Mouse (Mus musculus): ENCODE results near the gene Prkg1. TPM values are rescaled to one million over a fixed set of nuclear protein-coding genes. Genes with fewer than 3 reads are reported as not detected.

Prkg1 gene
- polyA plus RNA-seq, 1 experiment from 2014 or later, result 11.5 TPM

DNA sequence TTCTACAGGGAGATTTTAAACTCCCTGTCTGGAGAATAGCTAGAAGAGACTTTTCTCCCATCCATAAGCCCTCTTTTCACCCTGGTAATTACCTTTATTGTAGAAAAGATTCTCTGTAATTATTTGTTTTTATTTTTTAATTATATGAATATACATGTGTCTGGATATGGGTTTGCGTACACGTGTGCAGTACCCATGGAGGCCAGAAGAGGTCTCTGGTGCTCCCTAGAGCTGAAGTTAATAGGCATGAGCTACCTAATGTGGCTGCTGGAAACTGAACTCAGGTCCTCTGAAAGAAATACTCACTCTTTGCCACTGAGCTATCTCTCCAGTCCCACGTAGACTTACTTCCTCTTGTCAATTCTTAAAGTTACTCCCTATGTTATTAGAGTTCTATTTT lies 937.0 kb downstream of the Prkg1 start:
- no peak overlapping the region for H3K4me2 ChIP-seq (replicated peaks)
- no peaks in the 10 kb centered on the region for H3K9me3 ChIP-seq
- H3K36me3 ChIP-seq, result no peaks in the 10 kb centered on the region
- H3K27me3 ChIP-seq (replicated peaks), result no peaks in the 10 kb centered on the region
- no peak overlapping the region for H3K9ac ChIP-seq
- 86% methylated on average over 3 of the region's 3 CpGs for WGBS
- no peak overlapping the region for H3K27ac ChIP-seq
- H3K4me1 ChIP-seq, result no peaks in the 10 kb centered on the region
- no peak for ATAC-seq (ENCODE audit: low FRiP score, low read depth)
- no peak overlapping the region for H3K4me3 ChIP-seq

DNA sequence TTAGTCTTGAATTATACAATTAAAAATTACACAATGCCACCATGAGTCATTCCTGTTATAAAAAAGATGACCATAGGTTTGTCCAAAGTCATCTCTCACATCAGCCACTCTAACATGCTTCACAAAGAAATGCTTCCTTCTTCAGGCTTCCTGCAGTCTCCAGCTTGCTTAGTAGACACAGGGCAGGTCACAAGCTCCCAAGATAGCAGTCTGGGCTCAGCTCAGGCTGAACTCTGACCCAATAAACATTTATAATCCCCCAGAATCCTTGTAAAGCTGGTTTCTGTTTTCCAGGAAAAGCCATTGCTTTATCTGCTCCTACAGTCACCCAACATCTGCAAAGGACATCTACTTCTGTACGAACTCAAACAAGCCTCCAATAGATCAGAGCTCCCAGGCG lies 938.7 kb downstream of the Prkg1 start:
- 54% methylated on average over 2 of the region's 2 CpGs for WGBS
- ATAC-seq (ENCODE audit: low FRiP score, low read depth), result no peak

DNA sequence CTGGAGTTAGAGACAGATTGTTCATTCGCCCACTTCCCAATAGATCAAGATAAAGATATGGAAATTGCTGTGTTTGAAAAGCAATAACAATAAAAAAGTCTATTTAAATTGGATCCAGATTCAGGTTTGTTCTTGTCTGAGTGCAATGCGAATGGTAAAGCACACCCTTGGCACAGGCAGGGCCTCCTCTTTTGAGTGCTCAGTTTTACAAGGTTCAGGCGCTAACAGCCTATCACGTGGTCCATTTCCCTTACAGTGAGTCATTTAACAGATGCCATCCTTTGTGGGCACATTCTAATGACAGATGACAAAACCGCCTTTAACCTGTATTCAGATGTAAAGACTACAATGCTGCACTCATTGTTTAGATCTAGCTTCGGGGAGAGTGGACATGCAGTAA lies 949.2 kb downstream of the Prkg1 start:
- Histone ChIP-seq H3K27ac (no peak overlapping the region), H3K4me2 (replicated peaks) (no peak overlapping the region), H3K9me3 (no peaks in the 10 kb centered on the region), H3K27me3 (replicated peaks) (no peaks in the 10 kb centered on the region), H3K9ac (no peak overlapping the region), H3K4me1 (no peaks in the 10 kb centered on the region), H3K4me3 (no peak overlapping the region), H3K36me3 (no peaks in the 10 kb centered on the region)
- peak; percentile 68; the same call in 1 of the 2 replicates for ATAC-seq (ENCODE audit: low FRiP score, low read depth)
- 62% methylated on average over 6 of the region's 6 CpGs for WGBS

More for the DNA sequence above, 938.7 kb downstream of the Prkg1 start:
- Histone ChIP-seq H3K4me1 (no peaks in the 10 kb centered on the region), H3K9me3 (no peaks in the 10 kb centered on the region), H3K27me3 (replicated peaks) (no peaks in the 10 kb centered on the region), H3K9ac (no peak overlapping the region), H3K4me2 (replicated peaks) (no peak overlapping the region), H3K36me3 (no peaks in the 10 kb centered on the region), H3K4me3 (no peak overlapping the region), H3K27ac (no peak overlapping the region)

DNA sequence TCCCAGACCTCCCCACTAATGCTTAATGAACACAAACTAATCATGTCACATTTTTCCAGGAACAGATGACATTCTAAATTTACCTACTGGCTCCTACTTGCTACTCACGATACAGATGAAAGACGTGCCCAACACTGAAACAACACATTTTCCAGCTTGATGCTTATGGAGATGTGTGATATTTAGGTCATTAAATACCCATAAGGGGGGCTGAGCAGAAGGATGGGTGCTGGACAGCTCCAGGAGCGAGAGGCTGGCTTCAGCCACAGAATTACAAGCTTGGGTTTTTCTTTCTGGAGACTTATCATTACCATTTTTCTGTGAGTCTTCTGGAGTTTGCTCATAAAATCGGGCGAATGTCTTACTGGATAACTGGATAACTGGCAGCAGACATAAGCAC lies 958.6 kb downstream of the Prkg1 start:
- 86% methylated on average over 5 of the region's 5 CpGs for WGBS
- Histone ChIP-seq H3K36me3 (no peaks in the 10 kb centered on the region), H3K27ac (no peak overlapping the region)

DNA sequence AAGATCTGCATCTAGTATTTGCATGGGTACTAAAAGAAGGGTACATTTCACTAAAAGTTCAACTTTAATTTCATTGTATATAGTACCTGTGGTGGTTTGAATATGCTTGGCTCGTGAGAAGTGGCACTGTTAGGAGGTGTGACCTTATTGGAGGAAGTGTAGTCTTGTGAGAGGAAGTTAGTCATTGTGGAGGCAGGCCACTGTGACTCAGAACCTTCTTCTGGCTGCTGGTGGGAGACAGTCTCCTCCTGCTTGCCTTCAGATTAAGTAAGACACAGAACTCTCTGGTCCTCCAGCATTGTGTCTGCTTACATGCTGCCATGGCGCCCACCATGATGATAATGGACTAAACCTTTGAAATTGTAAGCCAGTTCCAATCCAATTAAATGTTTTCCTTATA lies 984.0 kb downstream of the Prkg1 start:
- no peaks in the 10 kb centered on the region for H3K27me3 ChIP-seq (replicated peaks)
- no peak overlapping the region for H3K9ac ChIP-seq
- no peak overlapping the region for H3K27ac ChIP-seq
- no peak overlapping the region for H3K4me3 ChIP-seq
- H3K4me1 ChIP-seq, result no peaks in the 10 kb centered on the region
- H3K9me3 ChIP-seq, result no peaks in the 10 kb centered on the region
- ATAC-seq (ENCODE audit: low FRiP score, low read depth), result no peak
- H3K4me2 ChIP-seq (replicated peaks), result no peak overlapping the region
- WGBS, result 75% methylated on average over 2 of the region's 2 CpGs
- no peaks in the 10 kb centered on the region for H3K36me3 ChIP-seq

More for the DNA sequence above, 958.6 kb downstream of the Prkg1 start:
- Histone ChIP-seq H3K27me3 (replicated peaks) (no peaks in the 10 kb centered on the region), H3K9ac (no peak overlapping the region), H3K4me1 (no peaks in the 10 kb centered on the region), H3K4me3 (no peak overlapping the region), H3K4me2 (replicated peaks) (no peak overlapping the region), H3K9me3 (no peaks in the 10 kb centered on the region)
- ATAC-seq (ENCODE audit: low FRiP score, low read depth), result no peak

DNA sequence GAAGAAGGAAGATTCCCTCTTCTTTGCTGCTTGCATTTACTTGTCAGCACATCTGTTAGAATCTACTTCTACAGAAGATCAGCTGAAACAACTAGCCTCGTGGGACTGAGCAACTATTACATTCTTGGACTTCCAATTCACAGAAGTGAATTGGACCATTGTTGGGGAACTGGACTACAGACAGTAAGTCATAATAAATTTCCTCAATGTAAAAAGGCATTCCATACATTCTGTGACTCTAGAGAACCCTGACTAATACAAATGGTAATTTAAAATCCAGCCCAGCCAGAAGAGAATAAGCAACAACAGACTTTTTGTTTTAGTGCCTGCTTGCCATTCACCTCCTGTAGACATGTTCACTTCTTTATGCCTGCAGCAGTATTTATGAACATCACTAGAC lies 996.5 kb downstream of the Prkg1 start:
- ATAC-seq (ENCODE audit: low FRiP score, low read depth), result no peak
- Histone ChIP-seq H3K36me3 (no peaks in the 10 kb centered on the region), H3K9ac (no peak overlapping the region), H3K4me1 (0 out of 2 replicates have a peak, but pooled peaks cover 6% of the 10 kb centered on the region), H3K4me3 (no peak overlapping the region), H3K4me2 (replicated peaks) (no peak overlapping the region), H3K27ac (no peak overlapping the region), H3K27me3 (replicated peaks) (no peaks in the 10 kb centered on the region), H3K9me3 (no peaks in the 10 kb centered on the region)
- 24% methylated on average over 1 of the region's 1 CpGs for WGBS

DNA sequence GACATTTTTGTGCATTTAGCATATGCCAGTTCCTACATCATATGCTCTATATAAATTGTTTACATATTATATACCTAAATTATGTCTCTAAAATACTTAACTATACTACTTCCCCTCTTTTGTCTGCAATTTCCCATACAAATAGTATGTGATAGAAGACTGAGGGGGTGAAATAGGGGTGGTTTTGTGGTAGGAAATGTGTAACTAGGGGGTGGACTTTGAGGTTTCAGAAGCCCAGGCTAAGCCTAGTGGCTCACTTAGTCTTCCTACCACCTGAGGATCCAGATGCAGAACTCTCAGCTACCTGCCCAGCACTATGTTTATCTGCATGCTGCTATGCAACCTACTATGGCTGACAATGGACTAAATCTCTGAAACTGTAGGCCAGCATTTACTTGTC lies 1020.4 kb downstream of the Prkg1 start:
- Histone ChIP-seq H3K4me3 (no peak overlapping the region), H3K36me3 (no peaks in the 10 kb centered on the region), H3K9ac (no peak overlapping the region), H3K27ac (no peak overlapping the region), H3K27me3 (replicated peaks) (no peaks in the 10 kb centered on the region), H3K4me1 (no peaks in the 10 kb centered on the region), H3K4me2 (replicated peaks) (no peak overlapping the region), H3K9me3 (no peaks in the 10 kb centered on the region)
- no peak for ATAC-seq (ENCODE audit: low FRiP score, low read depth)

DNA sequence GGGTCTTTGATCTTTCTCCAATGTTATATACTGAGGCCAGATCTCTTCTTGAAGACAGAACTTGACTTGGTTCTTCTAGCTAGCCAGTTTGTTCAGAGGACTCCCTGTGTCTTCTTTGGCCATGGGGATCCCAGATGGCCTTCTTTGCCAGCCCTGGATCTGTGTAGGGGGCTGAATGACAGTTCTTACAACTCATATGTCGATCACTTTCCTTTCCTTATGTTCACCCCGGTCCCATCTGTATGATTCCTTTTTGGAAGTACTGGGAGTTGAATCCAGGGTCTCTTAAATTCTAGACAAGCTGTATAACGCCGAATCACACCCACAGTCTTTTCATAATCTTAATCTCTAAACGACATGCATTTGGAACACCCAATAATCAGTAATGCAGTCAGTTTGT lies 1065.7 kb downstream of the Prkg1 start:
- Histone ChIP-seq H3K9ac (no peak overlapping the region), H3K4me3 (no peak overlapping the region), H3K9me3 (no peaks in the 10 kb centered on the region), H3K4me2 (replicated peaks) (no peak overlapping the region), H3K4me1 (no peaks in the 10 kb centered on the region), H3K27ac (no peak overlapping the region), H3K36me3 (no peaks in the 10 kb centered on the region), H3K27me3 (replicated peaks) (no peaks in the 10 kb centered on the region)
- 91% methylated on average over 5 of the region's 5 CpGs for WGBS
- no peak for ATAC-seq (ENCODE audit: low FRiP score, low read depth)

DNA sequence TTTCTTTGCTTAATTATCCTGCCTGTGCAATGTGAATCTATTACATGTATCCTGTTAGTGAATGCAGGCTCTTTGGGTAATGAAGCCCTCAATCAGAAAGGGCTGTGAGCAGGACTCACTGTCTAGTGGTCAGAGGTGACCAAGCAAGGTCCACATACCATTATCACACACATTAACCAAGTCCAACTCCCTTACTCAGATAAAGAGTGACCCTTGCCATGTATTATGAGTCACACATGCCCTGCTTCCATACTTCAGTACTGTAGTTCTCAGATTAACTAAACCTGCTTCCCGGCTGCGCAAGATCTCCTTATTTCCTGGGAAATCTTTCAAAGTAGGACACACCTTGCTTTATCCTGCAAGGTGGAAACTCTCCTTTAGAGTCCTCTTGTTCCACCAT lies 1073.6 kb downstream of the Prkg1 start:
- no peak overlapping the region for H3K9ac ChIP-seq
- no peaks in the 10 kb centered on the region for H3K9me3 ChIP-seq
- no peak overlapping the region for H3K27ac ChIP-seq
- no peaks in the 10 kb centered on the region for H3K27me3 ChIP-seq (replicated peaks)
- no peak overlapping the region for H3K4me2 ChIP-seq (replicated peaks)
- no peak for ATAC-seq (ENCODE audit: low FRiP score, low read depth)
- WGBS, result 93% methylated on average over 2 of the region's 2 CpGs
- H3K4me1 ChIP-seq, result no peaks in the 10 kb centered on the region
- H3K36me3 ChIP-seq, result no peaks in the 10 kb centered on the region
- no peak overlapping the region for H3K4me3 ChIP-seq

DNA sequence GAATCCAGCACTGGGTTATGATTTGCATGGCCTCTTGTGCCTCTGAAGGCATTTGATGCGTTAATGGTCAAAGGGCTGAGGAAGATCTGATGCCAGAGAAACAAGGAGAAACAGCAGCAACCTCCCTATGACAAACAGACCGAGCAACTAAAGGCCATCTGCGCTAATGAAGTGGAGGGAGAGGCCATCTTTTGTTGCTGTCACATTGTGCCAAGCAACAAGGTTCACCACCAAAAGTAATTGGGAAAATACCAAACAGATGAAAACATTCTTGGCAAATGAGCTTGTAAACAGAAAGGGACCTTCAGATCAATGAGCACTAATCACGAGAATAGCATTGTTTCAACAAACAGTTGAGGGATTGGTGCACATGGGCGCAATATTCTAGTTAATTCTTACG lies 1074.1 kb downstream of the Prkg1 start:
- Histone ChIP-seq H3K4me1 (no peaks in the 10 kb centered on the region), H3K36me3 (no peaks in the 10 kb centered on the region), H3K27me3 (replicated peaks) (no peaks in the 10 kb centered on the region), H3K4me2 (replicated peaks) (no peak overlapping the region), H3K27ac (no peak overlapping the region), H3K9ac (no peak overlapping the region), H3K4me3 (no peak overlapping the region), H3K9me3 (no peaks in the 10 kb centered on the region)
- 84% methylated on average over 6 of the region's 6 CpGs for WGBS
- no peak for ATAC-seq (ENCODE audit: low FRiP score, low read depth)

DNA sequence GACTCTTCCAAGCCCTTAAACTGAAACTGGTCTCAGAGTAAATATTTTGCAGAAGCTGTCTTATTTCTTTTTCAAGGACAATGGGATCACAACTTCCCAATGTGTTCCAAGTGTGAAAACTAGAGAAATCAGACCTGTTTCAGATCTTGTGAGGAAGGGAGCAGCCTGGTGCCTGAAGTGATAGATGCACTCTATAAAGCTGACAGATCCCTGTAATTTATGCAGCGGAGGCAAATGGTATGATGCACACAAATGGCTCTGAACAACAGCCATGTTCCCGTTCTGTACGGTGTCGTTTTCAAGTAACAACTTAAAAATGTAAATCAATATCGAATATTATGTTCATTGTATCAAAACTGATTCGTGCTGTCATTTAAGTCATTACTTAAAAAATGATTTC lies 1076.9 kb downstream of the Prkg1 start:
- 57% methylated on average over 6 of the region's 6 CpGs for WGBS
- Histone ChIP-seq H3K27me3 (replicated peaks) (no peaks in the 10 kb centered on the region), H3K4me2 (replicated peaks) (no peak overlapping the region), H3K27ac (no peak overlapping the region), H3K36me3 (no peaks in the 10 kb centered on the region), H3K9me3 (no peaks in the 10 kb centered on the region), H3K4me3 (no peak overlapping the region), H3K9ac (no peak overlapping the region), H3K4me1 (no peaks in the 10 kb centered on the region)
- ATAC-seq (ENCODE audit: low FRiP score, low read depth), result no peak

DNA sequence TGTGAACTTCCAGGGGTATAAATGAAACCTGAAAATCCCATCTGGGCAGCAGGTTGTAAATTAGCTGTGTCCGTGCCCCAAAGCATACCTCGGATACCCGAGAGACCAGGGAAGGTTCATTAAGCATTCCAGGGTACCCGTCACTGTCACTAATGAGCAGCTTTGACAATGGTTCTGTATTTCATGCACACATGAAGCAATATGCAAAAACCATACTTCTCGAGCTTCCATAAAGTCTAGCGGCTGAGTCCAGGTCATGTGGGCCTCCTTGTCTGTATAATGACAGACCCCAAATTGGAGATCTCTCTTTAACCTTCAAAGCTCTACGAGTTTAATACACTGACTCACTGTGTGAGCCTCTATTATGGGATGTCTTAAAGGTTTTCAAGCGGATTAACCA lies 1088.5 kb downstream of the Prkg1 start:
- H3K9ac ChIP-seq, result no peak overlapping the region
- H3K36me3 ChIP-seq, result no peaks in the 10 kb centered on the region
- no peak overlapping the region for H3K4me2 ChIP-seq (replicated peaks)
- H3K27me3 ChIP-seq (replicated peaks), result no peaks in the 10 kb centered on the region
- no peak for ATAC-seq (ENCODE audit: low FRiP score, low read depth)
- no peak overlapping the region for H3K27ac ChIP-seq
- H3K4me1 ChIP-seq, result no peaks in the 10 kb centered on the region
- H3K9me3 ChIP-seq, result no peaks in the 10 kb centered on the region
- 62% methylated on average over 8 of the region's 8 CpGs for WGBS
- no peak overlapping the region for H3K4me3 ChIP-seq

DNA sequence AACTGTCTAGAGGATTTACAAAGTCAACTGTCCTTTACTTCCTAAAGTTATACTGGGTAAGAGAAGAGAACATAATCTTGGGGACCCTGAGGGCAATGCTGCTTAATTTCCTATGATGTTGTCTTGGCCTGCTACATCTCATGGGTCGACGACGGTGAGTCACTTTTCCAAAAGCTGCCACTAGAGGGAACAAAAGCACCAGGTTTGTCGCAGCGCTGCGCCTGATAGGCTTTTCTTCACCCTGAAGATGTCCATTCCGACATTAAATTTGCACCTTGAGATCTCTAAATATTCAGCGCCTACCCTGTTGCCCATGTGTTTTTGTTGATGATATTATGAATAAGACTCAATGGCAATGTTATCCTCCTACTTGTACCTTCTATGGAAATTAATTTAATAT lies 1100.6 kb downstream of the Prkg1 start:
- H3K4me3 ChIP-seq, result no peak overlapping the region
- H3K36me3 ChIP-seq, result no peaks in the 10 kb centered on the region
- H3K4me2 ChIP-seq (replicated peaks), result no peak overlapping the region
- H3K4me1 ChIP-seq, result no peaks in the 10 kb centered on the region
- no peaks in the 10 kb centered on the region for H3K9me3 ChIP-seq
- no peak overlapping the region for H3K9ac ChIP-seq
- ATAC-seq (ENCODE audit: low FRiP score, low read depth), result peak; percentile 61; the same call in 1 of the 2 replicates
- WGBS, result 14% methylated on average over 8 of the region's 8 CpGs
- H3K27me3 ChIP-seq (replicated peaks), result no peaks in the 10 kb centered on the region
- no peak overlapping the region for H3K27ac ChIP-seq

Measured in neural tube, embryonic 12.5 days (tissue).